Mouse (Mus musculus) spleen, postnatal 0 days (tissue): ENCODE results near the gene Flrt2. TPM values are rescaled to one million over a fixed set of nuclear protein-coding genes. Genes with fewer than 3 reads are reported as not detected.

Experiments
- polyA plus RNA-seq: library from polyadenylated mRNA; unstranded; fragments of >200 nt; fragmentation: Nextera tagmentation; extraction: Ambion mirVana; gene quantifications from 2 replicates; pipeline ENCODE4 v1.2.1, GENCODE M21; 2015

Flrt2 gene
- polyA plus RNA-seq = 1.8 and 2.1 TPM in 2 replicates

DNA sequence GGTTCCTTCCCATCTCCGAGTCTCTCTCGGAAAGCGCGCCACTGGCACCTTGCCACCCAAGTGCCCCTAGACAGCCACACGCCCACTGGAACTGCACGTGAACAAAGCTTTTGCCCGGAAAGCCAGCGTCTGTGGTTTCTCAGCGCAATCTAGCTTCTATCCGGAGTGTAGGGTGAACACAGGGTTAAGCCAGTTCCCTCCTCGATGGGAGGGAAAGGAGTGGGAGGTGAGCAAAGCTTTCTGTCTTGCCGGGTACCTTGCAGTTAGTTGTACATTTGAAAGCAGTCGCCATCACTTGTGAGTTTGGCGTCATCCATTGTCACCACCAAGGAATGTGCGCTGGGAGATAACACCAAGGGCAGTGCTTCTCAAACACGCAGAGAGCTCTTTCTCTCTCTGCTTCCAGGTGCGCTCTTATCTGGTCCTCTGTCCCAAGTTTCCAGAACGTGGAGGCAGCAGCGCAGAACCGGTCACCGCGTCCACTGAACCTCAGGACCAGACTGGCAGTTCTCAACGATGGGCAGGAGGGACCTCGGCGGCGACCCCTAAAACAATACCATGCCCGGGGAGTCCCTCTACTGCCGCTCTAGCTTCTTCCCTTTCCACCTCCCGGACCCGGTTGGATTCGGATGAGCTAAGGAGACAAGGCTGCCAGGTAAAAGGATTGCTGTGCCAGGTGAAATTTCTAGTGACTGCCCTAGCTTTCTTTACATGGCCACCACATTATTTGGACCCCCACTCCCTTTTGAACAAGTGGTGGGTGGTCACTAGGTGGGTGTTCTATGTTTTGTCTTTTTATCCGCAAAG, at the start of gene Flrt2:
TSS of gene Flrt2 (plus strand) at position 266 of the 807 bp plus-strand sequence.

